8 mouse cellular contexts compared by ENCODE assay signal in genomic region chr5:74277712-74278111, GRCm38 (mm10).
DNase-seq lines count a peak whose midpoint lies in the region; ATAC-seq and TF ChIP-seq lines count a peak whose summit lies in the region.

No protein-coding gene starts in this region.

- intact Hi-C loops in heart, postnatal 36 days (cut with DNase I) = loop anchor here (1.0 to 5.0 kb wide), 8 partner anchors 80 to 591 kb away; partner anchors contain the start of genes Rasl11b and Usp46

- no peak overlapping the region for H3K27ac ChIP-seq in ES-E14 (ENCODE audit: insufficient read depth, low read depth, low read length, poor library complexity, severe bottlenecking)
- H3K27ac ChIP-seq in forebrain, postnatal 0 days (ENCODE audit: low read depth, low read length) = no peak overlapping the region
- H3K27ac ChIP-seq in lung, embryonic 15.5 days = peak overlapping the region; percentile 49; the same call in 1 of the 2 replicates

- no peak overlapping the region for H3K4me3 ChIP-seq in ES-E14 (ENCODE audit: insufficient read depth in 1 of 2, low read depth in 1 of 2, low read length in 2 of 2, poor library complexity in 1 of 2, severe bottlenecking in 1 of 2)
- H3K4me3 ChIP-seq in forebrain, postnatal 0 days (ENCODE audit: low read depth, low read length) = no peak overlapping the region
- no peak overlapping the region for H3K4me3 ChIP-seq in lung, embryonic 15.5 days

- ATAC-seq in forebrain, postnatal 0 days = peak; percentile 93
- peak; percentile 80 for ATAC-seq in lung, embryonic 15.5 days (ENCODE audit: borderline replicate concordance, extremely low read depth, low FRiP score, low TSS enrichment)

- H3K4me1 ChIP-seq in ES-E14 (ENCODE audit: control insufficient read depth in 2 of 2, insufficient read depth in 2 of 2, low read length in 2 of 2, poor library complexity in 1 of 2) = no peaks in the 10 kb centered on the region
- no peaks in the 10 kb centered on the region; the same call in 1 of the 2 replicates for H3K4me1 ChIP-seq in forebrain, postnatal 0 days (ENCODE audit: insufficient read depth)
- H3K4me1 ChIP-seq in lung, embryonic 15.5 days = peaks cover 44% of the 10 kb centered on the region

- in situ Hi-C loops in ES-E14 (cut with MboI; ENCODE audit: low sequenced_read_pairs in 2 of 2, unreplicated experiment in 2 of 2) = loop anchor here (25.0 kb wide), 2 partner anchors 415 to 590 kb away; no protein-coding TSS in a partner anchor

- no peaks in the 10 kb centered on the region for H3K36me3 ChIP-seq in ES-E14 (ENCODE audit: control insufficient read depth, insufficient read depth, low read length, poor library complexity, severe bottlenecking)
- no peaks in the 10 kb centered on the region for H3K36me3 ChIP-seq in forebrain, postnatal 0 days (ENCODE audit: insufficient read depth)
- no peaks in the 10 kb centered on the region for H3K36me3 ChIP-seq in lung, embryonic 15.5 days

- 3% methylated on average over 3 of the region's 3 CpGs for WGBS in forebrain, postnatal 0 days
- 0% methylated on average over 3 of the region's 3 CpGs for WGBS in lung, embryonic 15.5 days

- peak; percentile 64 for DNase-seq in ES-E14 (ENCODE audit: low read depth, low spot score)
- DNase-seq in cerebellum, adult 11 months = peak; percentile 86
- peak; percentile 95 for DNase-seq in forebrain, postnatal 0 days
- DNase-seq in heart, postnatal 36 days = peak; percentile 87 to 91
- DNase-seq in layer of hippocampus, adult 18-20 months (ENCODE audit: low spot score in 2 of 2) = peak; percentile 82 to 96
- peak; percentile 83 for DNase-seq in ovary, postnatal 36 days (ENCODE audit: low spot score)
- peak; percentile 89 for DNase-seq in thymus, postnatal 14 days

- peak; percentile 99 for TF ChIP-seq CTCF in forebrain, postnatal 0 days (IDR thresholded peaks at IDR 0.05; ENCODE audit: low read depth)

- no peak overlapping the region for H3K9ac ChIP-seq in ES-E14 (ENCODE audit: insufficient read depth, low read depth, low read length, poor library complexity, severe bottlenecking)
- H3K9ac ChIP-seq in forebrain, postnatal 0 days = no peak overlapping the region
- H3K9ac ChIP-seq in lung, embryonic 15.5 days = no peak overlapping the region

- H3K27me3 ChIP-seq in forebrain, postnatal 0 days (ENCODE audit: insufficient read depth, low read length) = no peaks in the 10 kb centered on the region
- H3K27me3 ChIP-seq in lung, embryonic 15.5 days = no peaks in the 10 kb centered on the region

- H3K4me2 ChIP-seq in forebrain, postnatal 0 days (ENCODE audit: low read depth) = no peak overlapping the region
- H3K4me2 ChIP-seq in lung, embryonic 15.5 days = peak overlapping the region; percentile 16; the same call in 1 of the 2 replicates

- no peaks in the 10 kb centered on the region for H3K9me3 ChIP-seq in ES-E14 (ENCODE audit: control insufficient read depth, insufficient read depth, low read depth, low read length)
- no peaks in the 10 kb centered on the region for H3K9me3 ChIP-seq in forebrain, postnatal 0 days (ENCODE audit: low read length)
- no peaks in the 10 kb centered on the region for H3K9me3 ChIP-seq in lung, embryonic 15.5 days

TF ChIP-seq in ES-E14, 5 proteins besides CTCF, POLR2A, EP300 and RAD21:
- TF ChIP-seq HCFC1 (IDR thresholded peaks at IDR 0.05; ENCODE audit: borderline replicate concordance, insufficient read depth, low read length) (no peak), ZC3H11A (IDR thresholded peaks at IDR 0.05; ENCODE audit: borderline replicate concordance, low read depth, low read length) (peak; percentile 90)
